Mouse (Mus musculus): Measurements from ENCODE around the gene Sp3. TPM values are rescaled to one million over a fixed set of nuclear protein-coding genes. Genes with fewer than 3 reads are reported as not detected.

Sp3 gene
- total RNA-seq, 2 experiments from 2014 or later: 68.4 to 72.5 TPM

- no peak for DNase-seq (ENCODE audit: low spot score in 2 of 2)
- H3K4me3 ChIP-seq: no peak overlapping the region
- no peak for TF ChIP-seq CTCF (conservative IDR thresholded peaks at IDR 0.05)
- no peak overlapping the region for H3K27ac ChIP-seq
Measured at GRCm38 (mm10) chr2:72965450-72965849, 14.8 kb downstream of the Sp3 start.

- no peak for DNase-seq (ENCODE audit: low spot score in 2 of 2)
- Histone ChIP-seq H3K4me3 (no peak overlapping the region), H3K27ac (no peak overlapping the region)
- peak; percentile 46 for TF ChIP-seq CTCF (conservative IDR thresholded peaks at IDR 0.05)
Measured at GRCm38 (mm10) chr2:72956415-72956814, 23.8 kb downstream of the Sp3 start.

GRCm38 (mm10) chr2:72952979-72953378 is 27.3 kb downstream of the Sp3 start:
- H3K4me3 ChIP-seq: no peak overlapping the region
- no peak for DNase-seq (ENCODE audit: low spot score in 2 of 2)
- no peak for TF ChIP-seq CTCF (conservative IDR thresholded peaks at IDR 0.05)
- no peak overlapping the region for H3K27ac ChIP-seq

GRCm38 (mm10) chr2:72935937-72936336 is 44.3 kb downstream of the Sp3 start:
- Histone ChIP-seq H3K27ac (no peak overlapping the region), H3K4me3 (no peak overlapping the region)
- no peak for DNase-seq (ENCODE audit: low spot score in 2 of 2)
- no peak for TF ChIP-seq CTCF (conservative IDR thresholded peaks at IDR 0.05)

GRCm38 (mm10) chr2:72932186-72932585 is 48.1 kb downstream of the Sp3 start:
- no peak for TF ChIP-seq CTCF (conservative IDR thresholded peaks at IDR 0.05)
- no peak overlapping the region for H3K4me3 ChIP-seq
- H3K27ac ChIP-seq: no peak overlapping the region
- DNase-seq (ENCODE audit: low spot score in 2 of 2): no peak

- DNase-seq (ENCODE audit: low spot score in 2 of 2): no peak
- no peak overlapping the region for H3K4me3 ChIP-seq
- no peak overlapping the region for H3K27ac ChIP-seq
- TF ChIP-seq CTCF (conservative IDR thresholded peaks at IDR 0.05): no peak
Measured at GRCm38 (mm10) chr2:72924981-72925380, 55.3 kb downstream of the Sp3 start.

GRCm38 (mm10) chr2:72916170-72916569 is 64.1 kb downstream of the Sp3 start:
- no peak overlapping the region for H3K4me3 ChIP-seq
- DNase-seq (ENCODE audit: low spot score in 2 of 2): no peak
- no peak for TF ChIP-seq CTCF (conservative IDR thresholded peaks at IDR 0.05)

GRCm38 (mm10) chr2:72915245-72915930 is 64.9 kb downstream of the Sp3 start:
- no peak for TF ChIP-seq CTCF (conservative IDR thresholded peaks at IDR 0.05)
- DNase-seq (ENCODE audit: low spot score in 2 of 2): no peak
- H3K4me3 ChIP-seq: no peak overlapping the region
- H3K27ac ChIP-seq: no peak overlapping the region

More at GRCm38 (mm10) chr2:72916170-72916569, 64.1 kb downstream of the Sp3 start:
- no peak overlapping the region for H3K27ac ChIP-seq

- Histone ChIP-seq H3K4me3 (no peak overlapping the region), H3K27ac (no peak overlapping the region)
- no peak for TF ChIP-seq CTCF (conservative IDR thresholded peaks at IDR 0.05)
- DNase-seq (ENCODE audit: low spot score in 2 of 2): peak in 1 of 2 experiments; percentile 22
Measured at GRCm38 (mm10) chr2:72913458-72913760, 66.8 kb downstream of the Sp3 start.

GRCm38 (mm10) chr2:72912708-72913457 is 67.4 kb downstream of the Sp3 start:
- no peak overlapping the region for H3K4me3 ChIP-seq
- DNase-seq (ENCODE audit: low spot score in 2 of 2): peak in 1 of 2 experiments; percentile 4
- H3K27ac ChIP-seq: no peak overlapping the region; the same call in 1 of the 2 replicates
- no peak for TF ChIP-seq CTCF (conservative IDR thresholded peaks at IDR 0.05)

GRCm38 (mm10) chr2:72911527-72911926 is 68.7 kb downstream of the Sp3 start:
- no peak for DNase-seq (ENCODE audit: low spot score in 2 of 2)
- no peak for TF ChIP-seq CTCF (conservative IDR thresholded peaks at IDR 0.05)
- no peak overlapping the region for H3K27ac ChIP-seq
- H3K4me3 ChIP-seq: no peak overlapping the region

GRCm38 (mm10) chr2:72909046-72909445 is 71.2 kb downstream of the Sp3 start:
- TF ChIP-seq CTCF (conservative IDR thresholded peaks at IDR 0.05): no peak
- Histone ChIP-seq H3K27ac (no peak overlapping the region), H3K4me3 (no peak overlapping the region)

GRCm38 (mm10) chr2:72908191-72908910 is 71.9 kb downstream of the Sp3 start:
- TF ChIP-seq CTCF (conservative IDR thresholded peaks at IDR 0.05): no peak
- no peak for DNase-seq (ENCODE audit: low spot score in 2 of 2)
- Histone ChIP-seq H3K27ac (no peak overlapping the region), H3K4me3 (no peak overlapping the region)

More at GRCm38 (mm10) chr2:72909046-72909445, 71.2 kb downstream of the Sp3 start:
- DNase-seq (ENCODE audit: low spot score in 2 of 2): no peak
